Mouse (Mus musculus) kidney, adult 11 months (tissue): Measurements from ENCODE around the gene Hcrt.

Source experiments
- DNase-seq: peaks from one replicate; pipeline ENCODE4 v3.0.0; 2022

Hcrt gene

GRCm38 (mm10) chr11:100735134-100735865 lies 27.4 kb downstream of the Hcrt start:
- DNase-seq = no peak

DNA sequence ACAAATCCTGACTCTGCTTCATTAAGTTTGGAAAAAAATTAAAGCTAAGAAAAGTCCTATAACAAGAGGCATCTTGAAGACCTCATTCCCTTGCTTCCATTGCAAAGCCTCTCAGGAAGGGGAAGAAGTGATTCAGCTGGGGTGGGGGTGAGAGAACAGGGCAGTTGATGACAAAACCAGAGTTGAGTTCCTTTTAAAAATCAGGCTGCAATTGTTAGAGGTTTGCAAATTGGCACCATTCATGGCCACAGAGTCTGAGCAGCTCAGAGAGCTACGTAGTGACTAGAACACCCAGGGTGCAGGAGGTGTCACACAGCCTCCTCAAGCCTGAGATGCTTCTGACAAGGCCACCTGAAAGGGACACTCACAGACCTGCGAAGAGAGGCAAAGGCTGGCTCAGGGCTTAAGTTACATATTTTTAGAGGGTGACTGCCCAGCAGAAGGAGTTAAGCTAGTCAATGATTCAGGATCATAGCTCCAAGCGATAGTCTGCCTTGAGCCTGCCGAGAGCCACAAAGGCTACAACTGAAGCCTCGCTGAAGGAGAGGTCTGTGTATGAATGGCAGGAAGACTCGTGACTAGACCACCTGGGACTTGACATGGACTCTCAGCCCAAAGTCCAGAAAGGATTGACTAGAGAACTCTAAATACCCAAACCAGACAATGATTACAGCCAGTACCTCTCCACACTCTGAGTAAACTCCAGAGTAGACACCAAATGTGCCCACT lies 32.1 kb downstream of the Hcrt start:
- DNase-seq = peak; percentile 68

GRCm38 (mm10) chr11:100729976-100730375 lies 32.8 kb downstream of the Hcrt start:
- DNase-seq = no peak

GRCm38 (mm10) chr11:100728601-100729000 lies 34.1 kb downstream of the Hcrt start:
- no peak for DNase-seq

GRCm38 (mm10) chr11:100727201-100727600 lies 35.5 kb downstream of the Hcrt start:
- peak; percentile 71 for DNase-seq

- peak; percentile 49 for DNase-seq
Observed at GRCm38 (mm10) chr11:100724919-100725512, 37.7 kb downstream of the Hcrt start.

GRCm38 (mm10) chr11:100722493-100723028 lies 40.2 kb downstream of the Hcrt start:
- DNase-seq = peak; percentile 67

- DNase-seq = peak; percentile 82
Observed at GRCm38 (mm10) chr11:100721776-100722492, 40.8 kb downstream of the Hcrt start.

- no peak for DNase-seq
Observed at GRCm38 (mm10) chr11:100721254-100721653, 41.5 kb downstream of the Hcrt start.

DNA sequence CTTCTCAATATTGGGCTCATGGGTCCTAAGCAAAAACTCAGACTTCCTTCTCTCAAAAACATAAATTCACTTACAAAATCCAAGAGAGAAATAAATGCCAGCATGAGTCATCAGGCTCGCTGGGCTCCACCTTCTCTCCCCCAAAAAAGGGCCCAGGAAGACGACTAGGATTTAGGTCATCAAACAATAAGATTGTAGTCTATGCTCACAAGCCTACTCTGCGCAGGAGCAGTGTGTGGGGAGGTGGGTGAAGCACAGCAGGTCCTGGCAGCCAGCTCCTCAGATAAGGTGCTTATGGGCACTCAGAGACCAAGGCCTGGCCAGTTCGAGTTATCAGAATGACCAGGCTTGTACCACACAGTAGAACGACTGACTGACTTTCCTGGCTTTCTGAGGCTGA lies 42.4 kb downstream of the Hcrt start:
- no peak for DNase-seq

DNA sequence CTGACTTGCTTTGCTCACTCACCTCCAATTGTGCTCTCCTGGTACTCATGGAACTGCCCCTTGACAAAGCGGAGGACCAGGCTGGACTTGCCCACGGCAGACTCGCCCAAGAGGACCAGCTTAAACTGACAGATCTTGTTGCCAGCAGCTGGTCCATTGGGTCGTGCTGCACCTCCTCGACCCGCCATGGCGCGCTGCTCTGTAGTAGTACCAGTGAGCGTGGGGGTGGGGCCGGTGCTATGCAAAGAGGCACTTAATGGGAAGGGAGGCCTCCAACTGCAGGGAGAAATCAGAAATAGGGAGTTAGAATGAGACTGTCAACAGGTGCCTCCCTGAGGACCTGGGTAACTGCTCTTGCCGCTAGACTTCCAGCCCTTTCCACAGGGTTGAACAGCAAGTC lies 42.8 kb downstream of the Hcrt start:
- no peak for DNase-seq

DNA sequence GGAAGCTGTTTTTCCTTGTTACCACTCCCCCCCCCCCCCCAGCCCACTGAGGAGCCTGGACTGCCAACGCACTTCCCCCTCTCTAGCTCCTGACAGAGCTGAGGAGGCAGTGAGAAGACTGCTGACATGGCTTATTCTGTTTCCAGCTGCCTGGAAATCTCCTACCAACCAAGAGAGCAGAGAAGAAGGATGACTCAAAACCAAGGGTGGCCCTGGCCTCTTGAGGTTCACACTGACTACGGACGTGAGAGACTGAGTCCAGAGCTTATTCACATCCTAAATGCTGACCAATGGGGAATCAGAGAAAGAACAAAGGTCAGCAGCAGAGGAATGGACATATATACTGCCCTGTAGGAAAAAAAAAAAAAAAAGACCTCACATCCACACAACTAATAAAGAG lies 43.4 kb downstream of the Hcrt start:
- DNase-seq = no peak

DNA sequence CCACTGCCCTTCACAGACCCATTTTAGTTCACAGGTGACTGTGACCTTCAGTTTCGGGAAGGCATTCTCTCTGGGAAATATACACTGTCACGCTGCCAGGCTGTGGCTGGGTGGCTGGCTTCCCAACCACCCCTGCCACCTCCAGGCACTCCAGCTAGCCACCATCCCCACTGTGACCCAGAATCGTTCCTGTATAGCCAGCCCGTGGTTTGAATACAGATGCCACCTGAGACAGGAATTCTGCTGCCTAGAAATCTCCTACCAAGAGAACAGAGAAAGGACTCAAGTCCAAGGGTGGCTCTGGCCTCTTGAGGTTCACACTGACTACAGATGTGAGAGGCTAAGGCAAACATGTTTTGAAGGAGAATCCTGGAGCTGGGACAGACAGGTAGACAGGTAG lies 43.9 kb downstream of the Hcrt start:
- peak; percentile 73 for DNase-seq

GRCm38 (mm10) chr11:100718462-100718861 lies 44.3 kb downstream of the Hcrt start:
- DNase-seq = no peak

DNA sequence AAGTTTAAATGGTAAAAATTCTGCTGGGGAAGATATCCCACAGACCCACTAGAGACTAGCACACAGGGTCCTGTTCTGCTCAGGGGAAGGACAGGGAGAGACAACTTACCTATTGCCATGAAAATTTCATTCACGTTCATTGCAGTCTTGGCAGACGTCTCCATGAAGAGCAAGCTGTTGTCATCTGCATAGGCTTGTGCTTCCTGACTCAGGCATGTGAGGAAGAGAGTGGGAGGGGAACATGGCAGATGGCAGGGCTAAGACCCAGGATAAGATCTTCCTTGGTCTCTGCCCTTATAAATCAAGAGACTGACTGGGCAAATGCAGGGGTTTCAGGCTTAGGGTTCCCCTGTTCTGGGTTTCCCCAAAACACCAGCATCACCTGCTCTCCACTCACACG lies 46.1 kb downstream of the Hcrt start:
- no peak for DNase-seq

GRCm38 (mm10) chr11:100714948-100715347 lies 47.8 kb downstream of the Hcrt start:
- DNase-seq = no peak

- peak; percentile 82 for DNase-seq
Observed at GRCm38 (mm10) chr11:100714534-100714915, 48.2 kb downstream of the Hcrt start.

DNA sequence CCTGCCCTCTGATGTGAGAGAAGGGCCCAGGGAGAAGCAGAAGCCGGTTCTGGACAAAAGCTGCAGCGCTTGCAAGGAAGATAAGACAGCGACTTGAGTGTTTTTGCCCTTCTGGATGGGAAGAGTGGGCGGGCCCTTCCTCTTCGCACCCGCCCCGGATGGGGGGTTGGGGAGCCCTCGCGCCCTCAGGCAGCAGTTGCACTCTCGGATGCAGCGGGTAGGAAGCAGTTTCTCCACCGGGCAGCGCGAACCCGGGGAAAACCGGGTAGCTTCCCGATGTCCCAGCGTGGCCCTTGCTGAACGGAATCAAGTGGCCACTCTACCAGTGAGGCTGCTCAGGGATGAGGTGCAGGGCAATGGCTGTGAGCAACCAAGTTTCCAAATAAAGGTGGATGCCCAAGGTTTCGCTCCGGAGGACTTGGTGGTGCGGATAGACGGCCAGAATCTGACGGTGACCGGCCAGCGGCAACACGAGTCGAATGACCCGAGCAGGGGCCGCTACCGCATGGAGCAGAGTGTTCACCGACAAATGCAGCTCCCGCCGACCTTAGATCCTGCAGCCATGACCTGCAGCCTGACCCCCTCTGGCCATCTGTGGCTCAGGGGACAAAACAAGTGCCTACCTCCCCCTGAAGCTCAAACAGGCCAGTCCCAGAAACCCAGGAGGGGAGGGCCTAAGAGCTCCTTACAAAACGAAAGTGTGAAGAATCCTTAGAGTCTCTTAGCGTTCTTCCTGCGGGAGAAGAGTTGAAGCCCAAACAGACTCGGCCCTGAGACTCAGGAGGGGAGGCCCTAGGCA lies 48.8 kb downstream of the Hcrt start, which contains the start of gene Hspb9:
Gene Hspb9, plus strand, starts transcription at position 116 of the 799 bp plus-strand sequence.
- peak; percentile 67 for DNase-seq

- DNase-seq = no peak
Observed at GRCm38 (mm10) chr11:100713174-100713573, 49.6 kb downstream of the Hcrt start.

- DNase-seq = peak; percentile 78
Observed at GRCm38 (mm10) chr11:100711783-100712615, 50.7 kb downstream of the Hcrt start, which contains the start of gene Kat2a. TSS of gene Kat2a (minus strand) at chr11:100712465.
